Mouse (Mus musculus) neural tube, embryonic 15.5 days (tissue): ENCODE measurements around the gene Tirap. TPM values are rescaled to one million over a fixed set of nuclear protein-coding genes. Genes with fewer than 3 reads are reported as not detected.

ENCODE experiments used
- ATAC-seq: fragments of 200-750 bp; cut with Nextera tagmentation; 2 replicates; pipeline ENCODE4 v1.8.0; 2017; ENCODE audit warnings: mild to moderate bottlenecking, moderate TSS enrichment, moderate library complexity; ENCODE audit not compliant: low FRiP score
- H3K27ac ChIP-seq: fragments of 300-500 bp; sonication (generic); replicated peaks from 2 replicates; pipeline ENCODE4 v1.5.1; 2015; ENCODE audit warnings: mild to moderate bottlenecking, inconsistent platforms
- H3K27me3 ChIP-seq: fragments of 300-500 bp; sonication (generic); replicated peaks from 2 replicates; pipeline ENCODE4 v1.6.1; 2015; ENCODE audit warnings: inconsistent platforms
- H3K36me3 ChIP-seq: fragments of 300-500 bp; sonication (generic); 2 replicates; pipeline ENCODE4 v1.6.1; 2015; ENCODE audit warnings: inconsistent platforms
- H3K4me1 ChIP-seq: fragments of 300-500 bp; sonication (generic); 2 replicates; pipeline ENCODE4 v1.6.1; 2015; ENCODE audit warnings: inconsistent platforms
- H3K4me2 ChIP-seq: fragments of 300-500 bp; sonication (generic); 2 replicates; pipeline ENCODE4 v1.6.1; 2015; ENCODE audit warnings: inconsistent platforms, mild to moderate bottlenecking, moderate library complexity
- H3K4me3 ChIP-seq: fragments of 300-500 bp; sonication (generic); replicated peaks from 2 replicates; pipeline ENCODE4 v1.5.1; 2015; ENCODE audit warnings: mild to moderate bottlenecking, inconsistent platforms
- H3K9ac ChIP-seq: fragments of 300-500 bp; sonication (generic); replicated peaks from 2 replicates; pipeline ENCODE4 v1.6.1; 2015; ENCODE audit warnings: mild to moderate bottlenecking, inconsistent platforms
- H3K9me3 ChIP-seq: fragments of 300-500 bp; sonication (generic); replicated peaks from 2 replicates; pipeline ENCODE4 v1.6.1; 2016; ENCODE audit warnings: inconsistent platforms
- WGBS: fragments of 180-500 bp; shearing (Covaris S2); methylation state at CpG from one replicate; pipeline ENCODE4 v1.1.7; 2015; ENCODE audit warnings: mixed read lengths; 5-methylcytosine and 5-hydroxymethylcytosine counted together
- polyA plus RNA-seq: library from polyadenylated mRNA; unstranded; fragments of >200 nt; fragmentation: Nextera tagmentation; extraction: Ambion mirVana; gene quantifications from 2 replicates; pipeline ENCODE4 v1.2.1, GENCODE M21; 2015

Tirap gene
- polyA plus RNA-seq, 1 experiment from 2014 or later, result 4.7 TPM

DNA sequence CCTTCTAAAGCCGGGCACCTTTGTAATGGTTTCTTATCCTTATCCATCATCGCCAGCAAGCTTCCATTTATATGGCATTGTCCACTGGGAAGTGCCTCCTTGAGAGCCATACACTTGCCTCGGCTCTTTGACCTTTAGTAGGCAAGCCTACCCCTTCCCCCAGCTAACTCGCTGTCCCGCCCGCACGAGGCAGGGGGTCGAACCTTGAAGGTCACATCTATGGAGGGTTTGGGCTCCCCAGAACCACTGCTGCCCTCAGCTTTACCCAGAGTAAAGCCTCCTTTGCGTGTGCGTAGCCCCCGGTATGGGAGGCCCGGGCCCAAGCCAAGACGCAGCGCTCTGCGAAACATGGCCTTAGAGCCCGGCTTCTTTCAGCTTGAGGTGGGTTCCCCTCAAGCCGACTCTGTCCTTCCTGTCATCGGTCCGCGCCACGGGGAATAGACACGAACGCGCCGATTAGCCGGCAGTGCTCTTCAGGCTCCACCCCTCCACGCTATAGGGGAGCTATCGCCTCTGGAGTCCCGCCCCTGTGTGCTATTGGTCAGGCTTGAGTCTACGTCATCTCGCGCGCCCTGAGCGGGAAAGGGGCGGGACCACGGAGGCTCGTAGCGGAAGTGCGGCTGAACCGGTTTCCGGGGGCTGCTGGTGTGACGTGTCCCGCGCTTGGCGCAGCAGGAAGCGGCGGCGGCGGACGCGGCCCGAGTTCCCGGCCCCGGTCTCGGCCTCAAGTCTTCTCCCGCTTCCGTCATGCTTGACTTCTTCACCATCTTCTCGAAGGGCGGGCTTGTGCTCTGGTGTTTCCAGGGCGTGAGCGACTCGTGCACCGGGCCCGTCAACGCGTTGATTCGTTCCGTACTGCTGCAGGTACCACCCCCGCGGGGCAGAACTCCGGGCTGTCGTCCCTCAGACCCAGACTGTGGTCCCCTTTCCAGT lies 10.7 kb upstream of the Tirap start, which contains the start of gene Foxred1:
Gene Foxred1 (minus strand): TSS at position 514 of the 933 bp plus-strand sequence.
- Histone ChIP-seq H3K27ac (peak within 1 kb of the TSS; percentile 97), H3K9me3 (no peaks in the 10 kb centered on the region), H3K4me3 (peak within 1 kb of the TSS; percentile 88), H3K36me3 (peaks cover 58% of the 10 kb centered on the region), H3K4me1 (peaks cover 22% of the 10 kb centered on the region), H3K4me2 (peak within 1 kb of the TSS; percentile 90), H3K27me3 (no peaks in the 10 kb centered on the region), H3K9ac (peak within 1 kb of the TSS; percentile 94)
- peak; percentile 100 for ATAC-seq
- WGBS, result under 1% methylated on average over 70 of the region's 72 CpGs

DNA sequence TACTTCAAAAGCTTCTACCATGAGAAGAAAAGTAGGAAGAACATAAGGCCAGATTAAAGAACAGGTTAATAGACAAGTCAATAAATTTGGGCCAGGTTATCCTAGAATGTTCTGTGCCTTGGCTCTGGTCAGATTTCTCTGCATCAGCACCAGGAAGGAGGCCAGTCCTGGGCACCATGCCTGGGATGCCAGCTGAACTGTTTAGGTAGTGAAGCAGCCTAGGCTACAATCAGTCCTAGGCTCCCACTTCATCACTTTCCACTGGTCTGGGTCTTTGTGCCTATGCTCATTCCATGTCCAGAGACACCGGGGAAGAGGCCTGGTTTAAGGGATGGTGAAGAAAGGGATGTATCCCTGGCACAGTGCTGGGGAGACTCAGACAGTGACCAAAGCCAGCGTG lies 4.3 kb upstream of the Tirap start:
- Histone ChIP-seq H3K4me2 (no peak overlapping the region), H3K36me3 (peaks cover 44% of the 10 kb centered on the region), H3K9me3 (no peaks in the 10 kb centered on the region), H3K4me3 (no peak overlapping the region), H3K4me1 (peaks cover 16% of the 10 kb centered on the region), H3K9ac (no peak overlapping the region), H3K27ac (no peak overlapping the region), H3K27me3 (no peaks in the 10 kb centered on the region)
- ATAC-seq, result no peak
- 97% methylated on average over 2 of the region's 2 CpGs for whole genome bisulfite sequencing

DNA sequence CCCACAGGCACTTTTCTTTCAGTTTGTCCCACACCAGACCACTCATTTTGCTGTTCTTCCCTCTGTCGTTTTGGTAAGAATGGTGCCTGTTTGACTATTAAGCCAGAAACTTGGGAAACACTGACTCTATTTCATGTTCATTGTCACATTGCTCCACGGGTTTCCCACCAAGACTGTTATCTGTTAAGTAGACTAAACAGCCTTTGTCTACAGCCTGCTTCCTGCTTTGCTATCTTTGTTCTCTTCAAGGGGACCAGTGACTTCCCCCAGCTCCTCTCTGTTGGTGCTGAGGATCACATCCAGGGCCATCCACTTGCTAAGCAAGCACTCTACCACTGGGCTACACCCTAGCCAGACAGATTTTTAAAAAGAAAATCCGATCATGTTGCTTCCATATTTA lies 3.4 kb upstream of the Tirap start:
- Histone ChIP-seq H3K4me1 (peaks cover 16% of the 10 kb centered on the region), H3K4me2 (no peak overlapping the region), H3K27me3 (no peaks in the 10 kb centered on the region), H3K9me3 (no peaks in the 10 kb centered on the region), H3K27ac (no peak overlapping the region), H3K36me3 (peaks cover 41% of the 10 kb centered on the region), H3K4me3 (no peak overlapping the region), H3K9ac (no peak overlapping the region)
- 69% methylated on average over 3 of the region's 3 CpGs for WGBS
- ATAC-seq, result no peak

DNA sequence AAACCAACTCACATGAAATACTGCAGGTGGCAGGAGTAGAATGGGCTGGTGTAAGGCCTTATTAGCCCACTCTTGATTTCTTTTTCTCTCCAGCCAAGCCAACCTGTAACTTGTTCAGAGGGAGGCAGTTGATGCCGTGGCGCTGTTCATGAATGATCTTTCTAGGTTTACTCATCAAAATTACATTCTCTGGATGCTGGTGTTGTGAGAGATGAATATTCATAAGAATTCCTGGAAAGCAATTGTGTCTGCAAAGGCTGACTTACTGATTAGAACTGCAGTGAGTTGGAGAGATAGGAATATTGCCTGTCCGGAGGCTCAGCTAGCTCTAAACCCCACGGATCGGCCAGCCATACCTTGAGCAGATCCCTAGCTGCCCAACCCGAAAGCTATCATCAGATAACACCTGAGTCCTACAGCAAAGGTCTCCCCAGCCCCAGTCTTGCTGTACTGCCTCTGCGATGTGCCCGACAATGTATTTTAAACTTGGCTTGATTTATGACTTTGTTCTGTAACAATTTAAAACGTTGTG lies 504 bp upstream of the Tirap start:
- Histone ChIP-seq H3K27ac (no peak overlapping the region), H3K4me3 (peak overlapping the region; percentile 57), H3K27me3 (no peaks in the 10 kb centered on the region), H3K9me3 (no peaks in the 10 kb centered on the region), H3K36me3 (peaks cover 14% of the 10 kb centered on the region), H3K9ac (peak overlapping the region; percentile 28; the same call in 1 of the 2 replicates), H3K4me2 (peak overlapping the region; percentile 88), H3K4me1 (peaks cover 16% of the 10 kb centered on the region)
- no peak for ATAC-seq
- WGBS, result 51% methylated on average over 9 of the region's 9 CpGs

DNA sequence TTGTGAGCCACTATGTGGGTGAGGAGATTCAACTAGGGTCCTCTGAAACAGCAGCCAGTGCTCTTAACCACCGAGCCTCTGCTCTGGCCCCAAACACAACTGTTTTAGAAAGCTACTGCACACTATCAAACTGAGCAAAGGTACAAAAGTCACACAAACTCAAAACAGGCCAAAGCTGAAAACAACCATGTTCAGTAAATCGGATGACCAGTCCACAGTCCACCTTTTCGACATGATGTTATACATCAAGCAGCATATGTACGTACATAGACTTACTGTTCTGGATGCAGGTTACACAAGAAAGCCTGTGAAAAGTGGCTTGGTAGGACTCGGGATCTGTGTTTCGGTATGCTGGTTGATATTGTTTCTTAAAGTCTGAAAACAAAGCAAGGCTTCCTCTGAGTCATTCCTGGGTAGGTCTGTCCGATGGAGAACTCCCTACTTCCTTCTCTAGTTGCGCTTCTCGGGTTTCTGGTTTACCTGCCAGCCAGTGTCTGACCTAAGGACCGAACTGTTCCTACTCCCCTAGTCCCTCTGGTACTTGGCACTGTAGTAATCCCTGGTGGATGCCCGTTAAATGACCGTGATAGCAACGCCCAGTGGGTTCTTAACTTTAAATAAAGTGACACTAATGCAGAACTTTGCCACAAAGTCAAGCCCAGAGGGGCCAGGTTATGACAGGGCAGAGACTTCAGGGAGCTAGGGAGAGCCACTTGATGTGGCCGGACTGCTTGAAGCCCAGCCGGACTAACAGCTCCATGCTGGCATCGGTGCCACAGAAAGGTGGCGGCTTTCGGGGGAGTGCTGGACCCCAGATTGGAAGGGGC lies 933 bp downstream of the Tirap start:
- H3K27me3 ChIP-seq, result no peaks in the 10 kb centered on the region
- H3K27ac ChIP-seq, result peak overlapping the region; percentile 45; the same call in 1 of the 2 replicates
- H3K4me2 ChIP-seq, result peak overlapping the region; percentile 88
- H3K9ac ChIP-seq, result peak overlapping the region; percentile 65
- H3K9me3 ChIP-seq, result no peaks in the 10 kb centered on the region
- H3K36me3 ChIP-seq, result 0 out of 2 replicates have a peak, but pooled peaks cover 3% of the 10 kb centered on the region
- WGBS, result 28% methylated on average over 18 of the region's 18 CpGs
- peak; percentile 62 for ATAC-seq
- H3K4me3 ChIP-seq, result peak overlapping the region; percentile 57
- H3K4me1 ChIP-seq, result peaks cover 16% of the 10 kb centered on the region

DNA sequence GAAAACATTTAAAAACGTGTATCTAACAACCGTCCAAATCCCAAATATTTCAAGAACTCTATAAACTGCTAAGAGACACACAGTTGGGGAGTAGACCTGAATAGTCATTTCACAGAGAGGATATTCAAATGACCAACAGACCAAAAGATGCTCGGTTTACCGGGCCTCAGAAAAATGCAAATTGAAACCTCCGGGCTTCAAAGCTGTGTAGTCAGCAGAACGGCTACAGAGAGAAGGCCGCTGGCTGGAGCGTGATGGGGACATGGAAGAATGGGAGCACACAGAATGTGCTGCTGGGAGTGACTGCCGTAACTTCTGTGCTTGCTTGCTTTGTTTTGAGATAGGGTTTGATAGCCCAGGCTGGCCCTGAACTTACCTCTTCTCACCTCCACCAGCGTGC lies 1.7 kb downstream of the Tirap start:
- 70% methylated on average over 10 of the region's 10 CpGs for WGBS
- H3K4me3 ChIP-seq, result no peak overlapping the region
- peaks cover 16% of the 10 kb centered on the region for H3K4me1 ChIP-seq
- no peak for ATAC-seq
- H3K4me2 ChIP-seq, result no peak overlapping the region
- H3K36me3 ChIP-seq, result no peaks in the 10 kb centered on the region
- no peak overlapping the region for H3K9ac ChIP-seq
- H3K27me3 ChIP-seq, result no peaks in the 10 kb centered on the region
- H3K9me3 ChIP-seq, result no peaks in the 10 kb centered on the region
- H3K27ac ChIP-seq, result no peak overlapping the region

DNA sequence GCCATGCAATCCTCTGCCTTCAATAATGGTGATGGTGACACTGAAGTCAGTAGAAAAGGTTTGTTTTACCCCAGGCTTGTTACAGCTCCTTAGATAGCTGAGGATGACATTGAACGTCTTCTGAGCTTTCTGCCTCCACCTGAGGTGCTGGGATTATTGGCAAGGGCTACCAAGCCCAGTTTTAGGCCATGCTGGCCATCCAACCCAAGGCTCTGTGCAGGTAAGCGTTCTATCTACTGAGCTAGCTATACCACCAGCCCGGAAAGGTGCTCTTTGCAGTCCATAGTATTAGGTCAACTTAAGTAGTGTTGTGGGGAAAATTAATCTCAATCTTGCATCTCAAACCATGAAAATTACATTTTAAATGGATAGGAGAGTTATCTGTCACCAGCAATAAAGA lies 2.5 kb downstream of the Tirap start:
- WGBS, result 97% methylated on average over 3 of the region's 3 CpGs

DNA sequence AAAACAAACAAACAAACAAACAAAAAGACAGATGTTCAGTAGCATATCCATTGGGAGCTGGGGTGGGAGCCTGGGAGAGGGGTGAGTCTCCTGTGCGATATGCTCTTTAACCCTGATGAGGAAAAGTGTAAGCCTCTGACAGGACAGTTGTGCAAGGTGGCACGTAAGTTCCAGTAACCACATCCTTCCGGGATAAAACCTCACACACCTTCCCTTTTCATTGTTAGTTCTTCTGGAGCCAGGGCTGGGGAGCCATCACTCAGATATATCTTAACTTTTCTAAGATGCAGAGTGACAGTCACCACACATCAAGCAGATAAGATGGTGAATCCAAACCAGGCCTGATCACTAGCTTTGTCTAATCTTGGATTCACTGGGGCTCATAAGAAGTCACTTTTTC lies 6.0 kb downstream of the Tirap start:
- H3K36me3 ChIP-seq, result no peaks in the 10 kb centered on the region
- H3K9me3 ChIP-seq, result no peaks in the 10 kb centered on the region
- no peak for ATAC-seq
- H3K27ac ChIP-seq, result no peak overlapping the region
- peaks cover under 1% of the 10 kb centered on the region; the same call in 1 of the 2 replicates for H3K4me1 ChIP-seq
- H3K9ac ChIP-seq, result no peak overlapping the region
- no peak overlapping the region for H3K4me2 ChIP-seq
- no peaks in the 10 kb centered on the region for H3K27me3 ChIP-seq
- H3K4me3 ChIP-seq, result no peak overlapping the region
- WGBS, result 96% methylated on average over 3 of the region's 3 CpGs

More for the DNA sequence above, 2.5 kb downstream of the Tirap start:
- Histone ChIP-seq H3K27me3 (no peaks in the 10 kb centered on the region), H3K9me3 (no peaks in the 10 kb centered on the region), H3K4me1 (peaks cover 16% of the 10 kb centered on the region), H3K4me3 (no peak overlapping the region), H3K27ac (no peak overlapping the region), H3K36me3 (no peaks in the 10 kb centered on the region), H3K4me2 (no peak overlapping the region), H3K9ac (no peak overlapping the region)
- ATAC-seq, result no peak

DNA sequence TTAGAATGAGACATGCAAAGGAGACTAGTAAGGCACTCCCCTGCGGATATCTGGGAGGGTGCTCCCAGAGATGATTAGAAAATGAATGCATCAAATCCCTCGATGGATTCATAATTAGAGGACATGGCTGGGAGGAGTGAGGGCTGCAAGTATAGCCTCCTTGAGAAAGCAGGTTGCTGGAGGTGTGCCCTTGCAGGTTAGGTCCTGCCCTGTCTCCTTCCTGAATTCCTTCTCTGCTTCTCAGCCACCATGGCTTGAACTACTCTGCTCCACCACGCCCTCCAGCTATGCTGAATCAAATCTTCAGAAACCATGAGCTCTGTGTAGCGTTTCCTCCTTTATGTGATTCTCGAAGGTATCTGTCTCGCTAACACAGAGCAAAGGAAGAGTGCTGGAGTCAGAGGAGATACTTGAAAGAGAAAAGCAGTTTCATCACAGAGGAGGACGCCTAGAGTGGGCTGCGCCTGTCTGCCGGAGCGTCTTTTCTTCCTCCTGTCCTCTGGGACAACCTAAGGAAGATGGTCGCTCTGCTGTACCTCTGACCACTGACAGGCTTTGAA lies 7.0 kb downstream of the Tirap start:
- Histone ChIP-seq H3K9ac (no peak overlapping the region), H3K27me3 (no peaks in the 10 kb centered on the region), H3K4me1 (peaks cover 6% of the 10 kb centered on the region; the same call in 1 of the 2 replicates), H3K27ac (no peak overlapping the region), H3K36me3 (no peaks in the 10 kb centered on the region), H3K4me2 (no peak overlapping the region), H3K4me3 (no peak overlapping the region), H3K9me3 (no peaks in the 10 kb centered on the region)
- 84% methylated on average over 11 of the region's 11 CpGs for WGBS
- ATAC-seq, result no peak

DNA sequence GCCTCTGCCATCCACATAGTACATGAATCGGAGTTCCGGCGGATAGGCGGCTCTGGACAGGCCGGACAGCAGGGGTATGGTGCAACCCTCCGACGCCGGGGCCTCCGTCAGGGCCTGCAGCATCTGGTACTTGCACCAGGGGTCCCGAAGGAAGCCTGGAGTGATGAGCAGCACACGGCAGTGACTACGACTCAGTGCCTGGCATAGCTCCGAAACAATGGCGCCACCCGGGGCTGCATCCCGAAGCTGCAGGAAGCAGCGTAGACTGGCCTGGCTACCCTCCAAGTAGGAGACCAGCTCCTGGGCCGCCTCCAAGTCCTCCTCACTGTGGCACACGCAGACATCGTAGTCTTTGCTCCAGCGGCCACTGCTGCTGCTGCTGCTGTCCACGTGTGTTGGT lies 11.4 kb downstream of the Tirap start:
- peak; percentile 46 for ATAC-seq
- H3K4me2 ChIP-seq, result 0 out of 2 replicates have a peak overlapping the region, but pooled peaks have one; percentile 15
- H3K9me3 ChIP-seq, result no peaks in the 10 kb centered on the region
- H3K4me3 ChIP-seq, result no peak overlapping the region
- H3K9ac ChIP-seq, result no peak overlapping the region
- H3K4me1 ChIP-seq, result peaks cover 6% of the 10 kb centered on the region; the same call in 1 of the 2 replicates
- no peaks in the 10 kb centered on the region for H3K36me3 ChIP-seq
- no peak overlapping the region for H3K27ac ChIP-seq
- 68% methylated on average over 22 of the region's 22 CpGs for WGBS
- H3K27me3 ChIP-seq, result no peaks in the 10 kb centered on the region

DNA sequence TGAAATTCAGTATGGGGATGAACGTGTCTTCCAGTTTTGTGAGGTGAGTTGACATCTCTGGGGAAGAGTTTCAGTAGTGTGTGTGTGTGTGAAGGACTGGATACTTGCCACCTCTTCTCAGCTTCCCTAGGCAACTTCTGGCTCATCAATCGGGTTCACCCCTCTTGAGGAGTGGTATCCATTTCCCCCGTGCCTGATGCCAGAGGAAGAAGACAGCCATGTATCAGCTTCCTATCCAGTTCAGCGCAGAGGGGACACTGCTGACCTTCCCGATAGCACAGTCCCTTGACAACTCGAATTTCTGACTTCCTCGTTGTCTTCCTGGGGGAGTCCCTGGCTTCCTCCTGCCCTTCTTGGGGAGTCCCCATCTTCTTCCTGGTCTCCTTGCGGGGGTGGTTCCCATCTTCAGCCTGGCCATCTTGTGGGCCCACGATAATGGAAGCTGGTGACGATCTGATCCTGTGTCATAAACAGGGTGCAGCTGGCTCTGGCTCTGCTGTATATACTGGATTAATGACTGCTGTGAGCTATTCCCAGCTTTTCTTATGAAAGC lies 12.7 kb downstream of the Tirap start:
- no peak for ATAC-seq
- no peak overlapping the region for H3K27ac ChIP-seq
- 90% methylated on average over 10 of the region's 10 CpGs for WGBS

More for the DNA sequence above, 12.7 kb downstream of the Tirap start:
- H3K4me2 ChIP-seq, result no peak overlapping the region
- peaks cover 6% of the 10 kb centered on the region; the same call in 1 of the 2 replicates for H3K4me1 ChIP-seq
- H3K9ac ChIP-seq, result no peak overlapping the region
- H3K4me3 ChIP-seq, result no peak overlapping the region
- H3K36me3 ChIP-seq, result no peaks in the 10 kb centered on the region
- H3K27me3 ChIP-seq, result no peaks in the 10 kb centered on the region
- H3K9me3 ChIP-seq, result no peaks in the 10 kb centered on the region
